Mouse (Mus musculus) frontal cortex, adult (tissue): ENCODE measurements around the gene Olfr483.

Experiments
- ATAC-seq: cut with Nextera tagmentation; 2 replicates; pipeline ENCODE4 v1.9.2; 2017; ENCODE audit warnings: mild to moderate bottlenecking, moderate library complexity, mixed read lengths; ENCODE audit not compliant: low TSS enrichment

The Olfr483 gene

GRCm38 (mm10) chr7:108100549-108100948 lies at the start of gene Olfr483:
Gene Olfr483, plus strand, starts transcription at chr7:108100849.
- no peak for ATAC-seq

- no peak for ATAC-seq
These were observed 33.4 kb upstream of the Olfr483 start, which contains the start of gene Olfr480 for GRCm38 (mm10) chr7:108067246-108067645. Gene Olfr480, minus strand, starts transcription at chr7:108067346.

- no peak for ATAC-seq
These were observed 21.1 kb upstream of the Olfr483 start, which contains the start of gene Olfr481 for GRCm38 (mm10) chr7:108079555-108079954. Gene Olfr481, plus strand, starts transcription at chr7:108079855.

GRCm38 (mm10) chr7:108097486-108097885 lies 3.2 kb upstream of the Olfr483 start, which contains the start of gene Olfr482:
Gene Olfr482, minus strand, starts transcription at chr7:108097586.
- ATAC-seq, result no peak

GRCm38 (mm10) chr7:108120681-108121080 lies 20.0 kb downstream of the Olfr483 start:
- ATAC-seq, result no peak

- no peak for ATAC-seq
These were observed 20.8 kb downstream of the Olfr483 start for GRCm38 (mm10) chr7:108121416-108121815.

- no peak for ATAC-seq
These were observed 26.7 kb downstream of the Olfr483 start, which contains the start of gene Olfr484 for GRCm38 (mm10) chr7:108127349-108127748. Gene Olfr484, minus strand, starts transcription at chr7:108127449.
